Mouse (Mus musculus) spleen, adult 18-20 months (tissue): ENCODE data around the gene Btbd3.

Source experiments
- DNase-seq, 2 experiments: peaks; one replicate each; pipeline ENCODE4 v3.0.0; 2022; ENCODE audit warnings: mixed read lengths in 2 of 2

The Btbd3 gene

DNA sequence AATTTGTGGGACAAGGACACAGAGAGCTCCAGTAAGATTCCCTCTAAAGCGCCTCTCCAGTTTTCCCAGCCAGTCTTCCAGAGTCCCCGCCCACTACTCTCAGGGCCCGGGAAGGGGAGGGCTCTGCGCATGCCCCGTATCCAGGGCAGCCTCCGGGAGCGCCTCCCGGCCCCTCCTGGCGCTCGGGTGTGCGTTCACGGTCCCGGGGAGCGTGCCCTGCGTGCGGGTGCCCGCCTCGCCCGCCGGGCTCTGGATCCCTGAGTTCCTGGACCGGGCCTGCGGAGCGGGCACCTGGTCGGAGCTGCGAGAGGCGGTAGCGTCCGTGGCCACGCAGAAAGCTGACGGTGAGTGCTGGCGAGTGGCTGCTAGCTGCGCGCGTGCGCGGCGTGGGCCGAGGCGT lies at the start of gene Btbd3:
Gene Btbd3 (plus strand): TSS at position 155 of the 400 bp plus-strand sequence.
- DNase-seq, result peak; percentile 48 to 52

DNA sequence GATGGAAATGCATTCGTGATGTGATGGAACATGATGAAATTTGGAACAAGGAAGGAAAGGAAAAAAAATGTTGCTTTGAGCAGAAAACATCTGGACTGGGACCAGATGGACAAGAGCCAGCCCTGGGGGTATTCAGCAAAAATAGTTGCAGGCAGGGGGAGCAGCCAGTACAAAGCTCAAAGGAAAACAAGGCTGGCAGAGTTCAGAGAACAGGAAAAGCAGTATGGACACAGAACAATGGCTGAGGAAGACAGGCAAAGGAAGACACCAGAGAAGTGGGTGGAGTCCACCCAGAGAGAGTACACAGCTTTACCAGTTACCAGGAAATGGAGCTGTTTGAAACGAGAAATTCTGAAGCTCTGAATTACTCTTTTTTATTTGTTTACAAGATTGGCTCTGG lies 40.8 kb upstream of the Btbd3 start:
- DNase-seq, result peak; percentile 6 to 7

DNA sequence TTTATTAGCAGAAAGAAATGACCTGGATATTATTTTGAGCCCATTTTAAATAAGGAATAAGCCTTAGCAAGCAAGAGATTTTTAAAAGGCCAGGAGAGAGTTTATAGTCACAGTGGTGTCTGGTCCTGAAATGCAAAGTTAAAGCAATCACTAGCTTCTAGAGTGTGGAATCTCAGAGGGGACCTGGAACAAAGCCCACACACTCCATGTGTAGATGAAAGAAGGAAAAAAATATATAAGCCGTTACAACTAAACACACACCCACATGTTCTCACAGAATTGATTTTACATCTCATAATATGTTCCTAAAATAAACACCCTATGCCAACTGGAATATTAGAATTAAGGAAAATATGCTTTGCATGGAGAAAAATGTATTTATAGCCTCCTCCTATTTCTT lies 36.1 kb upstream of the Btbd3 start:
- DNase-seq, result no peak

DNA sequence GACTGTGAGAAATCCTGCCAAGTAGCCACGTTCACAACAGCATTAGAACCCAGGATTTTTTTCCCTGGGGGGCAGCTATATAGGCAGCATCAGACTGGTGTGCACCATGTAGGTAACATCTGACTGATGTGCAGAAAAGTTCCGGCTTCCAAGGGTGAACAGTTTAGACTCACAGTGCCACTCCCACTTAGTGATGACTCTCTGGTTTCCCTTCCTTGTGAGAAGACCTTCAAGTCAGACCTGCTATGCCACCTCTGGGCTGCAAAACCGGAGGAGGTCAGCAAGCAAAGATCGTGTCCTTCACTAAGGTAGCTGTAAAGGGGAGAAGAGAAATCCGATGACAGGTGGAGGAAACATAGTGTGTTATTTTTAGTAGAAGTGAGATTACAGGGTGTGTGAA lies 24.1 kb upstream of the Btbd3 start:
- DNase-seq, result no peak

DNA sequence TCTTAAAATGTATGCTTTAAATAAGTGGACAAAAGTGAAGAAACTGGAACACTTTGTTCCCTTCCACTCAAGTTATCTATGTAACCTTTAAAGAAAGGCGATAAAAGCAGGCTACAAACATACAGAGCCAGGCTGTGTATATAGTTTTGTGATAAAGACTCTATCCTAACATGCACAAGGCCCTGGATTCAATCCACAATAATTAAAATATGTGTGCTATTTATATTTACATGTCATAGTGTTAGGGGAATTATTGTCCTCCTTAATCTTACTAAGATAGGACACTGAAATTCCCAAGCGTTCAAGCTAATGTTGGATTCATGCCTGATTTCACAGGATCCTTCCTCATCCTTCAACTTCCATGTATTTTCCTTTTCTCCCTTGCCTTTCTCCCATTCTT lies 20.2 kb upstream of the Btbd3 start:
- DNase-seq, result no peak

DNA sequence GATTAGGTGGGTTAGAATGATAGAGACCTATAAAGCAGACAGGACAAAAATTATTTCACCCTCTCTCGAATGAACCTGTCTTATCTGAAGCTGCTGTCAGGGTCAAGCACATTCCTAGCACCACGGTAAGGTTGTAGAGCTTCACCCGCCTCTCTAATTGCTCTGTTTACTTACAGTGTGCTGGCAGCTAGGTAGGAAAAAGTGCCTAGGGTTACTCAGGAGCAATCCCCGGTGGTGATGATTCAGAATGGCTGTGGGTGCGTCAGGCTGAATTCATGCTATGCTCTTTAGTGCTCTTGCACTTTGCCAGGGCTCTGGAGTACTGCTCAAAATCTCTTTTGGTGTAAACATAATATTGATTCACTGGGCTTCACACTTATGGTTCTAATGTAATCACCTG lies 13.9 kb upstream of the Btbd3 start:
- no peak for DNase-seq

DNA sequence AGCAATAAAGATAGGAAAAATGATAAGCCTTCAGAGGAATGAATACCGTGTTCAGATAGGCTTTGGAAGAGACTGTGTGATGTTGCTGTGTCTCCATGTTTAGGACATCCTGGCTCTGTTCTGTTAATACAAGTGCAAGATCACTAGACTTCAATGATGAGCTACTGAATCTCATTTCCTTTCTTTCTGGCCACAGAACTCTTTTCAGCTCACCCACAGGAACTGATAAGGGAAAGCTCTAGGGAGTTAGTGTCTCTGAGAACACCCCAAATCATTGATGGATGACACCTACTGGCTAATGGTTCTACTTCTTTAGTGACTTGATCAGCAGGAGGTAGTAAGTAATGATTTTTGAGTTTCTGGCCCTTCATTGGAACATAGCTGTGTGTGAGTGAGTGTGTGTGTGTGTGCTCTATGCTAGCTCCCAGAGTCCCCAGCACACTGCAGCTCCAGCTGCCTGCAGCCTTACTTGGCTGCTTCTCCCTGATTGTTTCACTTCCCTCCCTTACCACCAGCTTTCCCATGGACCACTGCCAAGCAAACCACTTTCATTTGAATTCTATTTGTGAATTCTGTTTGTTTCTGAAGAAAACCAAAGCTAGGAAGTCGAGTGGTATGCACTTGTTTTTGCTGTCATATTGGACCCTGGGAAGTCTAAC lies 10.6 kb upstream of the Btbd3 start:
- DNase-seq, result no peak

DNA sequence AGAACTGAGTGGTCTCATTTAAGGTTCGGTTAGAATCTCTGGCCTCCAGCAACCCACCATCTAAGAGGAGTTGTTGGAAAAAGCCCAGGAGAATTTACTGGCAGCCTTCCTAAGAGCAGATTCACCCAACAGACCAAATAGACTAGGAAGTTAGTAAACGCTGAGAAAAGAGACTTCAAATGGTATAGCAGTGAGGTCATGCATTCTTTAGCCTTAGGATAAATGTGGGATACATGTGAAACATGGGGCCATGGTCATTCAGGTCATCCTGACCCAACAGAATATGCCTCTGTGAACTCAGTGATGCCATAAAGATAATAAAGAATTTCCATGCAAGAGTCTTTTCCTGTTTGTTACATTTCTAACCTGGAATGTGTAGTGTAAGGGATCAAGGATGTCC lies 8.4 kb upstream of the Btbd3 start:
- no peak for DNase-seq

DNA sequence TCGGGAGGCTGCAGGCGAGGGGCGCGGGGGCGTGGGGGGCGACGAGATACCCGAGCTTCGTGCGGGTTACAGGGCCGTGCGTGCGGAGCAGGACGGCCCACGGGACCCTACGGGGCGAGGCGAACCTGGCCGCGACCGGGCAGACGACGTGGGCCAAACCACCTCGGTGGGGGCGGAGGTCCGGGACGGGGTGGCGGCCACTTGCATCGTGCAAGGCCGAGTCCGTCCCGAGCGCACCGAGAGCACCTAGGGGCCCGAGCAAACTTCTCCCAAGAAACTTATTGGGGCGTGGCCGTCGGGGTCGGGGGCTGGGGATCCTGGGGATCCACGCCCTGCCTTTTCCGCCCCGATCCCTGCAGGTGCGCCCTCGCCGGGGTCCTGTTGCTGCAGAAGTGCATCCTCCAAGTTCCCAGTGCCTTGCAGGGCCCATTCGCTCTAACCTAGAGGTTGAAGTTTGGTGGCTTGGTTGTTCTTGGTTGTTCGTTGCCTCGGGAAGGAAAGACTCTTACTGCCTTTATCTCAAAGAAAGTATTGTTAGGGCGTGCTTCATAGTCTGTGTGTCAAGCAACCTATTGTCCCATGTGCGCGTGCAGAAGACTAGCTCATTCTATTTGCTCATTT lies 596 bp downstream of the Btbd3 start:
- DNase-seq, result peak in 1 of 2 experiments; percentile 6

DNA sequence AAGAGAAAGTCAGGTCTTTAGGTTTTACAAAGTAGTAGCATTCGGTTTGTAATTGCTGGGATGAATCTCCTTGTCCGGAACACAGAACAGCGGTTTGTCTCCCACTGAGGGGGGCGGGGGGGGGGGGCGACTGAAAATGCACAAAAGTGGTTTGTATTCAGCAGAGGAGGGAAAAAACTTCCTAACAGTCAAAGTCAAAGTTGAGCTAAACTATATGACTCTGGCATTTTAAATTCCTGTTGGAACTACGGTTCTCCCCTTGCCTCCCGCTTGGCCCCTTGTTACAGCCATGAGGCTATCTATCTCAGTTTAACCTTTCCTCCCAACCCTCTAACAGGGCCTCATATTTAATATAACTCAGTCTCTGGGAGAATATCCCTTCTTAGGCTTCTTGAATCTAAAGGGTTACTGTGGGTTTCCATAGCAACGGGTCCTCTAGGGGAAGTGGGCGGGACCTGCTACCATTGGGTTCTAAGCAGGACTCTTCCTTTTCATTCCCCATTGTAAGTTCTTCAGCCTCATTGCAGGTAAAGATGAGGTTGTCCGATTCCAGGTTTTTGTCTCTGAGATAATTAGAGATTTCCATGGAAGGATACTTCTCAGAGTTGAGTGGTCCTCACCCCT lies 1.4 kb downstream of the Btbd3 start:
- DNase-seq, result no peak

DNA sequence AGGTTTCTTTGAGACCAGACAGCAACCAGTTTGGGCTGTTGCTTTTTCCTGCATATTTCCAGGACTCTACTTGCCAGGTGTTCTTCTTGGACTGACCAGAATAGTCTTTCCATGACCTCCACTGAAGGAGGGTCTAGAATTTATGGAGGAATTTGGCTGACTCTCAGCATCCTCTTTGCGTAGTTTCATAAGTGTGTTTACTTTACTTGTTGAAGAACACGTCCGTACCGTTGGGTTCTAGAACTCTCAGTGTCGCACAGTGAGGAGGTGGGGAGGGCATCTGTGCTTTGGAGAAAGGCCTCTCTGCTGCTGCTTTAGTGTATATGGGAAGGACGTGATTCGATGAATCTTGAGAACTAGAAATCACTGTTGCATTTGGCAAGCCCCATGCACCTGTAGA lies 4.8 kb downstream of the Btbd3 start:
- DNase-seq, result no peak

DNA sequence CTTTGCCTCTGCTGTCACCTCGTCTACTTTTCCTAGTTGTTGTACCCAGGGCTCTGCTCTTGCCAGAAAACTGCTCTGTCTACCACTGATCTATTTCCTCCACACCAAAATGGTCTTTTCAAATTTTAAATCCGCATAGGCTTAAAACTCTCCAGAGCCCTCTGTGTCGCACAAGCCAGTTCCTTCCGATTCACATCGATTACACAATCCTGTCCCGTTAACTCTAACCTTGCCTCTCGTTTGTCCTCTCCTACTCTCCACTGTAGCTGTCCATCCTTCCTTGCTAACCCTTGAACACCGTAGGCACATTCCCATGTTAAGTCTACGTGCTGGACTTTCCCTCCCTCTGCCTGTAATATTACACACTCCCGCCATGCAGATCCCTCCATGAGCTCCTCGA lies 6.5 kb downstream of the Btbd3 start:
- DNase-seq, result no peak

DNA sequence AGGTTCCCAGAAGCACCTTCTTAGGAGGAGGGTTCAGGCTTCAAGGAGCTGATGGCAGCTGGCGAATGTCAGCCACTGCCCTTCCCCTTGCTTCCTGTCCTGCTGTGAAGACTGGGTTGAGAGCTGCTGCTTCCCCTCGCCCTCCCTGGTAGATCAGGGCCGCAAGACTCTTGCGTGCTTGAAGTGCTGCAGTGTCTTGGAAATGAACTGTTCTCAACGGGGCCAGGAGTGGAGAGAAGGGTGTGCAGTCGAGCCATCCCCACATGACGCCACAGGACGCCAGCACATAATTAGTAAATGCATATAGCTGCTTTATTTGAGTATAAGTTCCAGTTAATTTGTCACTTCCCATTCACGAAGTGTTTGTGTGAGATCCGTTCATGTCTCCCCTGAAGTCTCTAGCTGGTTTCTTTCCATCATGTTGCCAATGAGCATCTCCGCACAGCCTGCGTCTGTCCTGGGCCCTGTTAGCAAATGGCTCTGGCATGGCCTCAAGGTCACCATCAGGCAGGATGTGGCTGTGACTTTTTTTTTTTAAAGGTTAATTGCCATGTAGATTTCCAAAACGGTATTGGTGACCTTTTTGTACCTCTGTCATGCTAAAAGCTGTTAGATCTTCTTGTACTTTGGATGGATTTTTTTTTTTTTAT lies 9.1 kb downstream of the Btbd3 start:
- DNase-seq, result no peak

DNA sequence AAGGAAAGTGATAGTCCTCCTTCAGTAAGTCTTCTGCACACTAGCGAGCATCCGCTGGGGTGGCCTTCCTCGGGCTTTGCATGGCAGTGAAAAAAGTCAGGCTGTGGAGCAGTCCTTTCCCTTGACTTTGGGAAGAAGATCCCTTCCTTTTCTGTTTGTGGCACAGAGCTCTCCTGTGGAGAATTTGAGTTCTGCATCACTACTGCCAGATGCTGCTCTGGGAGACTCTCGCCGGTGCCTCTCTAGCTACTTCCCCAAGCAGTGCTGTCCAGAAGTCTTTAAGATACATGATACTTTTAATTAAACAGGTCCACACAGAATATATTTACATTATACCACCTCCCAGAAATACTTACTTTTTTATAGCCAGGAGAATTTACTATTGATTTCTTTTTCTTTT lies 10.3 kb downstream of the Btbd3 start:
- no peak for DNase-seq

DNA sequence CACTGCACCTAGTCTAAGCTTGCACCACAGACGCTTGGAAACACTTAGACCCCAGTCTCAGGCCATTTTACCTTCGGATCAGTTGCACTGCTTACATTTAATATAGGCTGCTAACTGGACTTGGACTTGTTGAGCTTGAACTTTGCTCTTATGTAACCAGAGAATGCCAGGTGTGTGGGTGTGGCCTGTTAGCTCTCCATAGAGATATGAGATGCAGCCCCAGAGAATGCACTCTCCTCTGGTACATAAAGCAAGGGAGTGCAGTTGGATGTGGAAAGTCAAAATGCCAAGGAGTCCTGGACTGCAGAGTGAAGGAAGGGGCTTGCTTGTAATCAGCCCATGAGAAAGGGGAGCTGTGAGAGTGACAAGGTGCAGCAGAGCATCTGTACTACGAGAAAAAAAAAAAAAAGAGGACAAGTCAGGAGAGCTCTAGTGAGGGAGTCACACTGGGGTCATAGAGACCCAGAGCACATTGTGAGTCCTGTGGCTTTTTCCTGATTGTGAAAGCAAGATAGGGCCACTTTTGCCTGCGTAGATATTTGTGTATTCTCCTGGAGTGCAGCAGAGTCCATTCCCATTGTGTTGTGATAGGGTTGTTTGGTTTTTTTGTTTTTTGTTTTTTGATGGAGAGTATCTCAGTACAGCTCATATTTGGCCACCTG lies 11.6 kb downstream of the Btbd3 start:
- no peak for DNase-seq

DNA sequence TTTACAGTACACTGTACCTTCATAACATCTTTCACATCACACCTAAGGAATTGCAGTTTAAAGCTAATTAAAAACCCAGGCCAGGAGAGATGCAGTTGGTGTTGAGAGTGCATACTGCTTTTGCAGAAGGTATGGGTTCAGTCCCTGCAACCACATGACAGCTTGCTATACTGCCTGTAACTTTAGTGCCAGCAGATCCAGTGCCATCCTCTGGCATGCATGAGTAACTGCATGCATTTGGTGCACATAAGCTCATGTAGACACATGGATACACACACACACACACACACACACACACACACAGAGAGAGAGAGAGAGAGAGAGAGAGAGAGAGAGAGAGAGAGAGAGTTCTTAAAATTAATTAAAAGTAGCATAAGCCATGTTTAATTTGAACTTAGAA lies 13.0 kb downstream of the Btbd3 start:
- DNase-seq, result no peak

DNA sequence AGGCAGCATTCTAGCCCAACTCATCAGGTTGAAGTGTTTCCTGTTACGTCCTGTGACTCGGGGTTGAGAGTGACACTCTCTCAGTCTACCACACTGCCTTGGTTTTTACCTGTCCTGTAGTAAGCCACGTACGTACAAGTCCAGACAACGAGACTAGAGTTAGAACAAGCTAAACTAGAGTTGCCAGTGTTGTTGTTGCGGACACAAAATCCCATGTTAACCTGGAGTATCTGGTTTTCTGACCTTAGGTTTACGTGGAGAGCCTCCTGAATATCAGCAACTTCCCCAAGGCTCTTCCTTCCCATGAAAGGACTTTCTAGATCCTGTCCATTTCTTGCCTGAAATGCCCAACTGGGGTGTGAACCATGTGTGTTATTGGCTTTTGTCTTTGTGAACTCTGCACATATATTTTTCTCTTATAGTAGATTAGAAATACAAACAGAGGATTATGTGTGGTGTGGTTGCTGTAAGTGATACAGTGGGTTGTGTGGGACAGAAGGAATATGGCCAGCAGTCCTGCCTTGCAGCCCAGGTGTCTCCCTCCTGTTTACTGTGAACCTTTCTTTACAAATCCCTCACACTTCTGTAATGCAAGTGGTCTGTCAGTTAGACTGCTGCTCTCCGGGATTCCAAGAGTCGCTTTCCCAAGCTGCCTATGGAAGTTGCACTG lies 17.2 kb downstream of the Btbd3 start:
- no peak for DNase-seq

DNA sequence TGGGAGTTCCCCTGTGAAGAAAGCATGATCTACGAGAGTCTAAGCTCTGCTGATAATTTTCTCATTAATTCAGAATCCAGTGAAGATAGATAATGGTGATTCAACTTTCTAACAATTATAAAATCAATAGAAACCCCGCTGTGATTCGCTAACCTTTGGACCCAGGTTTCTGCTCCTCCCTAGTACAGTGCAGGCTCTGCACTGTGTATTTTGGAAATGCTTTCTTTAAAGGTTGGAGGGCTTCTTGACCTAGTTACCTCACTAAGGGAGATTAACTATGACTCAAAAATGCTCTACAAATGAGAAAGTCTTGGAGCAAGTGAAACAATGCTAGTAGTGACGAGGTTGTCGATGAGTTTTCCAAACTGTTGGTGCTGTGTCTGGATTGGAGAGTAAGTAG lies 17.7 kb downstream of the Btbd3 start:
- no peak for DNase-seq

DNA sequence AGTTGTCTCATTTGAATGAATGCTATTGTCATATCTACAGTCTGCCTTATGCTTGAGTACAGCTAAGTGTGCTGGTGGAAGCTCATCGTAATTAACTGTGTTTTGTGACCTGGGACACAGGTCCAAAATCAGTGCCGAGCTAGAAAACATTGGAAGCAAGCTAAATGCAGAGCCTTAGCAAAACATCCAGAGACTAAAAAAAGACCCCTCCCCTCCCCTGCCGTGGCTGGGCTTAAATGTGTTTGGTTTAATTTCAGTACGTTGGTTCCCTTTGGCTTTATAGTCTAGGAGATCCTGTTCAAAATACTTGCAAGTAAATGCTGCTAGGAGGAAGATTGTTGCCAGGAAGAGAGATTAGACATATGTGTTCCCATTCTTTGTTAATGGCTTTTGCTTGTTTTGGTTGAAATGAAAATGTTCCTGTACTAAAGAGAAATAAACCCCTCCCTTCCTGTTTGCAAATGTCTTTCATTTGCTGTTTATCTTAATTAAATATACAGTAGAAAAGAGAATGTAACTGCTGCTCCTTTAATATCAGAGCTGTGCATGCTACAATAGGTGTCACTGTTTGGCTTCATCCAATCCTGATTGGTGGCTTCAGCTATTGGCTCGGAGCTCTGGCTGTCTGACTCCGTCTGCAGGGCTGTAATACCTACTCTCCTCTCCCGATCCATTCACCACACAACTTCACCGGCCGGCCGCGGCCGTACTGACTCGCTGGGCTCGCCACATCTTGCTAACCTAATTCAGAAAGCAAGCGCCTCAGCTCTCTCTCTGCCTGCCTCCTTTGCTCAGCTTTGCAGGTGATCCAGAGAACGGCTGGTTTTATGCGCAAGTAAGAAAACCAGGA lies 21.7 kb downstream of the Btbd3 start:
- DNase-seq, result no peak

DNA sequence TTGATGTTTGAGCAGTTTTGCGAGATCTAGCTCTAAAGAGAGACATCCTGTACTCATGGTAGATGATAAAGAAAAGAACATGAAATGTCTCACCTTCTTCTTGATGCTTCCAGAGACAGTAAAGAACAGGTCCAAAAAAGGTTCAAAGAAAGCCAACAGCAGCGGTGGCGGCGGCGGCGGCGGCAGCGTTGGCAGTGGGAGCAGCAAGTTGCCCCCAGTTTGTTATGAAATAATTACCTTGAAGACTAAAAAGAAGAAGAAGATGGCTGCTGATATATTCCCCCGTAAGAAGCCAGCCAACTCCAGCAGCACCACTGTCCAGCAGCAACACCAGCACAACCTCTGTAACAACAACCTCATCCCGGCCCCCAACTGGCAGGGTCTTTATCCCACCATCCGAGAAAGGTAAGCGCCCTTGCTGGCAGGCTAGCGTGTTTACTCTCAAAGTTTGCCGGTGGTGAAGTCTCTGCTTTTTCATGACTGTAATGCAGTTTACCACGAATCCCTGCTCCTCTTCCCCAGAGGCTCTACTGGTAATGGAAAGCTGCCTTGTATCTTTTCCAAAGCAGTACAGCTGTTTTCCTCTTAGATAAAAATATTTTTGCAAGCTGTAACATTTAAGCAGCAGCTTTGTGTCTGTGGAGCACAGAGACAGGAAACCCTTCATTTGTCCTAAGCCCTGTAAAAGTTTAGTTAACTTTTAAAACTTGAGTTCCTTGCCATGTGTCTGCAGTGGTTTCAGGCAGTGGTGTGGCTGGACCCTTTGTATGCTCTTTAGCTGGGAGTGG lies 22.7 kb downstream of the Btbd3 start:
- DNase-seq, result no peak

DNA sequence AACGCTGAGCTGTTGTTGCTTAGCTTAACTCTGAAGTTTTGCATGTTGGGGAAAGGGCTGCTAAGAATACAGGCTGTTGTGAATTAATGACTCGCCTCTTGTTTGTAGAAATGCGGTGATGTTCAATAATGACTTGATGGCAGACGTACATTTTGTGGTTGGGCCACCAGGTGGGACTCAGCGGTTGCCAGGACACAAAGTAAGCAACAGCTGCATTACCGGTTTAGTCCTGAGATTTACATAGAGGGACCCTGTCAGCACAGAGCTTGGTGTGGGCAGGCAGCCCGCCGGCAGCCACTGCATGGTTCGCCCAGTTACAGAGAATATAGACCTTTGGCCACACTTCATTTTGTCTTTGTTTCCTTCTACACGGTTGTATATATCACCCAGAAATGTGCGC lies 23.3 kb downstream of the Btbd3 start:
- DNase-seq, result no peak
